Mouse (Mus musculus) neural tube, embryonic 11.5 days (tissue): ENCODE measurements around the gene Trmt2a. TPM values are rescaled to one million over a fixed set of nuclear protein-coding genes. Genes with fewer than 3 reads are reported as not detected.

ENCODE experiments used
- ATAC-seq: fragments of 200-750 bp; cut with Nextera tagmentation; 2 replicates; pipeline ENCODE4 v1.8.0; 2017; ENCODE audit warnings: moderate number of reproducible peaks, mild to moderate bottlenecking, moderate TSS enrichment, moderate library complexity; ENCODE audit not compliant: insufficient read depth, low FRiP score, low TSS enrichment
- DNase-seq: peaks from one replicate; pipeline ENCODE4 v3.0.0-alpha.2; 2015; ENCODE audit warnings: low spot score
- H3K27ac ChIP-seq: fragments of 300-500 bp; sonication (generic); 2 replicates; pipeline ENCODE4 v1.5.1; 2014; ENCODE audit warnings: low read depth, mild to moderate bottlenecking, low read length
- H3K27me3 ChIP-seq: fragments of 300-500 bp; sonication (generic); 2 replicates; pipeline ENCODE4 v1.6.1; 2014; ENCODE audit warnings: mild to moderate bottlenecking, low read length, mixed read lengths; ENCODE audit not compliant: control insufficient read depth, insufficient read depth
- H3K36me3 ChIP-seq: fragments of 300-500 bp; sonication (generic); 2 replicates; pipeline ENCODE4 v1.6.1; 2014; ENCODE audit warnings: mild to moderate bottlenecking, low read length, moderate library complexity, mixed read lengths; ENCODE audit not compliant: control insufficient read depth, insufficient read depth
- H3K4me1 ChIP-seq: fragments of 300-500 bp; sonication (generic); 2 replicates; pipeline ENCODE4 v1.6.1; 2014; ENCODE audit warnings: low read length, mixed read lengths; ENCODE audit not compliant: control insufficient read depth, insufficient read depth
- H3K4me2 ChIP-seq: fragments of 300-500 bp; sonication (generic); 2 replicates; pipeline ENCODE4 v1.6.1; 2014; ENCODE audit warnings: low read depth, mild to moderate bottlenecking, moderate library complexity
- H3K4me3 ChIP-seq: fragments of 300-500 bp; sonication (generic); 2 replicates; pipeline ENCODE4 v1.5.1; 2014; ENCODE audit warnings: low read depth, low read length
- H3K9ac ChIP-seq: fragments of 300-500 bp; sonication (generic); 2 replicates; pipeline ENCODE4 v1.6.1; 2014; ENCODE audit warnings: mild to moderate bottlenecking, low read length
- H3K9me3 ChIP-seq: fragments of 300-500 bp; sonication (generic); 2 replicates; pipeline ENCODE4 v1.6.1; 2016; ENCODE audit warnings: low read length; ENCODE audit not compliant: control insufficient read depth
- WGBS: fragments of 180-500 bp; shearing (Covaris S2); extraction: QIAGEN DNeasy Blood & Tissue Kit; methylation state at CpG from one replicate; pipeline ENCODE4 v1.1.7; 2014; 5-methylcytosine and 5-hydroxymethylcytosine counted together
- polyA plus RNA-seq: library from polyadenylated mRNA; unstranded; fragments of >200 nt; fragmentation: Nextera tagmentation; extraction: Ambion mirVana; gene quantifications from 2 replicates; pipeline ENCODE4 v1.2.1, GENCODE M21; 2014

Gene Trmt2a
- 92.9 and 93.9 TPM in 2 replicates for polyA plus RNA-seq

DNA sequence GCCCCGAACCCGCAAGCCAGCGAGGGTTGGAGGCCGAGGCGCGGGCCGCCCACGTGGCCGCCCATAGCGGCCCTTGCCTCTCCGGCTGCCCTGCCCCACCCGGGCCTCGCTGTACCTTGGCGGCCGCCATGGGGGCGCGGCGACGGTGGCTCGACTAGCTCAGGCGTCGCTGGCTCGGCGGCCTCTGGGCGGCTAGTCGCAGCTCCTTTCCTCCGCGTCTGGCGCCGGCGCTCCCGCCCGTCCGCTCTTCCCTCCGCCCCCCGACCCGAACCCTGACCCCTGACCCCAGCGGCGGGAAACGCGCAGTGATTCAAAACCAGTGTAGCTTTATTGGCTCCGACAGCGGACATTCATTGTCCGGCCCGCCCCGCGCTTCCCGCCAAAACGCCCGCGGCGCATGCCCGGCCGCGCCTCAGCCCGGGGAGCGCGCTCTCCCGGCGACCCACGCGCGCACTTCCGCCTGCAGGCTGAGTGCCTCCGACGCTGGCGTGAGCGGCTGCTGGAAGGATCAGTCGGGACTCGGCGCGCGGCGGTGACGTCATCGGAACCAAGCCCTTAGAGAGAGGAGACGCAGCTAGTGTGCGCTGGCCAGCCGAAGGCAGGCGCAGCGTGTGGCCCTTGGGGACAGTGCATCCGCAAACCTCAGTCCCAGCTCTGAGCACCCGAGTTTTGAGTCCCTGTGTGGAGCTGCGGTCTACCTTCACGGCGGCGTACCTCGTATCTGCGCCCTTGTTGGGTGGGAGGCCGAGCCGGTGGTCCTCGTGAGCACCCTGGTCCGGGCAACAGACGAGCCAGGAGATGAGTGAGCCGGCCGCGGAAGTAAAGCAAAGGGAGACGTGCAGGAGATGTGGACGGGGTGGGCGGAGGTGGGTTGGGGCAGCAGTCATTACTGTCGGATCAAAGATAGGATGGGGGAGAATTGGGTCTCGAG, at the start of gene Trmt2a, which contains the start of gene Ranbp1:
TSS of gene Trmt2a (plus strand) at position 247 of the 931 bp plus-strand sequence.
TSS of gene Ranbp1 (minus strand) at position 300 of the 931 bp plus-strand sequence.
- peak within 1 kb of the TSS; percentile 88 for H3K4me2 ChIP-seq
- H3K9ac ChIP-seq = peak within 1 kb of the TSS; percentile 94
- peaks cover 27% of the 10 kb centered on the region for H3K36me3 ChIP-seq
- H3K27ac ChIP-seq = peak within 1 kb of the TSS; percentile 89
- no peaks in the 10 kb centered on the region for H3K27me3 ChIP-seq
- peak within 1 kb of the TSS; percentile 91 for H3K4me3 ChIP-seq
- peak; percentile 99 for DNase-seq
- ATAC-seq = peak; percentile 95
- H3K9me3 ChIP-seq = no peaks in the 10 kb centered on the region
- WGBS = 0% methylated on average over 87 of the region's 102 CpGs
- H3K4me1 ChIP-seq = peaks cover 23% of the 10 kb centered on the region

- Histone ChIP-seq H3K4me2 (no peak overlapping the region), H3K27ac (no peak overlapping the region), H3K9me3 (no peaks in the 10 kb centered on the region), H3K9ac (no peak overlapping the region), H3K4me3 (no peak overlapping the region), H3K4me1 (peaks cover 28% of the 10 kb centered on the region), H3K27me3 (no peaks in the 10 kb centered on the region), H3K36me3 (no peaks in the 10 kb centered on the region)
- no peak for DNase-seq
- no peak for ATAC-seq
- 88% methylated on average over 2 of the region's 2 CpGs for WGBS
Observed at GRCm38 (mm10) chr16:18200062-18200461, 48.4 kb upstream of the Trmt2a start.

DNA sequence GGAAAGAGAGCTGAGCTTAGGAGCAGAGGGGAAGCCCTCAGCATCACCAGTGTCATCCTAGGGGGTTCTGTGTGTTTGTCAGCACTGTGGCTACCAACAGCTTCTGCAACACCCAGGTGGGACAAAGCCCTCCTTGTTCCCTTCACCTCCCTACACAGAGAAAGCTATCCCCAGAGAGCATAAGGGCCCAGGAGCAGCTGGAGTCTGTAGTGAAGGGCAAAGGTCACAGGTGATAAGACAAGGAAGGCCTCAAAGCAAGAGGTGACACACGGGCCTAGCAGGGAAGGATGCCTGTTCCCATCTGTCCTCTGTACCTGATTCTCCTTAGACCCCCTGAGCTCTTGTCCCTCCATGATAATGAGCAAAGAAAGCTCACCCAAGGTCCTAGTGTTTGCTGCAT, 46.9 kb upstream of the Trmt2a start:
- Histone ChIP-seq H3K27ac (no peak overlapping the region), H3K27me3 (no peaks in the 10 kb centered on the region), H3K36me3 (no peaks in the 10 kb centered on the region), H3K4me2 (no peak overlapping the region), H3K9ac (no peak overlapping the region), H3K9me3 (no peaks in the 10 kb centered on the region), H3K4me3 (no peak overlapping the region), H3K4me1 (peaks cover 24% of the 10 kb centered on the region)
- WGBS = 50% methylated on average over 1 of the region's 1 CpGs
- ATAC-seq = no peak
- no peak for DNase-seq

DNA sequence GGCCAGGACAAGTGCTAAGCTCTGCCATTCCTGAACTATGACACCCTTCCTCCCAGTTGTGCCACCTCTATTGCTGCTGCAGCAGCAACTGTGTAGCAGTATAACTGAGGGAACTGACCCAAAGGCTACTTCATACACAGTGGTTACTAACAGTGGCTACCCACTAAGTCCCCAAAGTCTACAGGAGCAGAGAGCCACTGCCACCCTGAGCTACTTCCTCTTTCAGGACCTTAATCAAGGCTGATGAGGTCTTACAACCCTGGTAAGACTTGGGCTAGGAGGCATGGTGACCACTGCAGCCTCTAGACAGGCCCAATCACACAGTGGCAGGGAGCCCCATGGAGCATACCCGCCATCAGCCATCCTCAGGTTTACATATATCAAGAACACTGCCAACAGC, 46.4 kb upstream of the Trmt2a start:
- ATAC-seq = no peak
- Histone ChIP-seq H3K27ac (no peak overlapping the region), H3K4me3 (no peak overlapping the region), H3K4me2 (no peak overlapping the region), H3K9me3 (no peaks in the 10 kb centered on the region), H3K36me3 (no peaks in the 10 kb centered on the region), H3K4me1 (peaks cover 24% of the 10 kb centered on the region), H3K9ac (no peak overlapping the region), H3K27me3 (no peaks in the 10 kb centered on the region)
- no peak for DNase-seq
- WGBS = 85% methylated on average over 1 of the region's 1 CpGs

DNA sequence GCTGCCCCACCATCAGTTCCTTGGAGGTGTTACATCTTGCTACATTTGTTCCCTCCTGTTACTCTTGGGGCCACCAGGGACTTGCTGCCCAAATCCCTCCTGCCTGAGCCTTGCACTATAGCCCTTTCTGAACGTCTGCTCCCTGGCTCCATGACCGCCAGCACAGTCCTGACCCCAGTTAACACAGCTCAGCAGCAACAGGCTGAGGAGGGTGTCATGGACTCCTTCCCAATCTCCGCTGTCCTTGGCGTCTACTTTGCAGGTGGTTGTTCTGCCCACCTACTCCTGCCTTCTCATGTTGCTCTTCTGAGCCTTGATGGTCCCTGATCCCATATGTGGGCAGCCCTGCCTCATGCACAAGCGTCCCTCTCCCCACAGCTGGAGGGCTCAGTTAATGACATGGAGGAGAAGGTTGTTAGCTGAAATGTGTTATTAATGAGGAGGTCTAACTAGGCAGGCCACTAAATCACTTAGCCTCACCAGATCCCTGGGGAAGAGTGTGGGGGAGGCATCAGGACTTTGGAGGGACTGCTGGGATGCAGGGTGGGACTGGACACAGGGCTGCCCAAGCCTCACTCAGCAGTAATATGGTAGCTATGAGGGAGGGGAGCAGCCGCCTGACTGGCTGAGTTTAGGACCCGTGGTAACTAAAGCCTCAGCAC, 44.9 kb upstream of the Trmt2a start:
- H3K36me3 ChIP-seq = no peaks in the 10 kb centered on the region
- peaks cover 13% of the 10 kb centered on the region for H3K4me1 ChIP-seq
- H3K9ac ChIP-seq = no peak overlapping the region
- H3K4me2 ChIP-seq = no peak overlapping the region
- ATAC-seq (peak; percentile 30; the same call in 1 of the 2 replicates), DNase-seq (no peak)
- H3K27ac ChIP-seq = no peak overlapping the region
- no peaks in the 10 kb centered on the region for H3K27me3 ChIP-seq
- no peak overlapping the region for H3K4me3 ChIP-seq
- 48% methylated on average over 7 of the region's 7 CpGs for WGBS
- H3K9me3 ChIP-seq = no peaks in the 10 kb centered on the region

GRCm38 (mm10) chr16:18210701-18211416, 37.6 kb upstream of the Trmt2a start:
- Histone ChIP-seq H3K4me2 (no peak overlapping the region), H3K27me3 (no peaks in the 10 kb centered on the region), H3K9ac (no peak overlapping the region), H3K4me3 (no peak overlapping the region), H3K4me1 (peaks cover 13% of the 10 kb centered on the region), H3K27ac (no peak overlapping the region), H3K9me3 (no peaks in the 10 kb centered on the region), H3K36me3 (no peaks in the 10 kb centered on the region)
- DNase-seq (peak; percentile 69), ATAC-seq (no peak)
- 22% methylated on average over 7 of the region's 8 CpGs for WGBS

DNA sequence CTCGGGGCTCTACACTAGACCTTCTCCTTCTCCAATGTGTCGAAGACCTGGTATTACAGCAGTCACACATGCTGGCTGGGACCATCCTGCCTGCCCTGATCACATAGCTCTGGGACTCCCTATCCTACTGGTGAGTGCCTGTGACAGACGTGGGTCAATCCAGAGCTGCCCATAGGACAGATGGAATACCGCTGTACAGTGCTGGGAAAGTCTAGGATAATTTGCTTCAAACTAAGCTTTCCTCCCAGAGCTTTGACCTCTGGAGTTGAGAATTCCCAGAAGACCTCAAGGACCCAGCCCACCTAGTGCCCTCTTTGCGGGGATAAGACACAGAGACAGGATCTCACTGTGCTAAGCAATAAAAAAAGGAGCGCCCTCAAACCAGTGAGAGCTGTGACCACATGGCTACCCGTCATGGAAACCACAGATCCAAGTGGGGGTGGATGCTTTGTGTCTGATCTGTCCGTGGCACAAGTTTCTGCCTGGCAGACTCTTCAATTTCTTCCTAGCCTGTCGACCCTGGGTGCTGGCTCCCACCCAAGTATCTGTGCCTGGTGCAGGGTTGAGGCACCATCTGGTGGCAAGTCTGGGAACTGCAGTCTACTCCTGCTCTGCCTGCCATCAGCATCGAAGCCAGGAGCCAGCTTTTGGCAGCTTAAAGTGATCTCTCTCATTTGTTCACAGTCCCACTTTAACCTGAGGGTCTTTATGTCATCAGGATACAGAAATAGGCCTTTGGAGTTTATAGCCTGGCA, 36.9 kb upstream of the Trmt2a start:
- H3K9ac ChIP-seq = no peak overlapping the region

DNA sequence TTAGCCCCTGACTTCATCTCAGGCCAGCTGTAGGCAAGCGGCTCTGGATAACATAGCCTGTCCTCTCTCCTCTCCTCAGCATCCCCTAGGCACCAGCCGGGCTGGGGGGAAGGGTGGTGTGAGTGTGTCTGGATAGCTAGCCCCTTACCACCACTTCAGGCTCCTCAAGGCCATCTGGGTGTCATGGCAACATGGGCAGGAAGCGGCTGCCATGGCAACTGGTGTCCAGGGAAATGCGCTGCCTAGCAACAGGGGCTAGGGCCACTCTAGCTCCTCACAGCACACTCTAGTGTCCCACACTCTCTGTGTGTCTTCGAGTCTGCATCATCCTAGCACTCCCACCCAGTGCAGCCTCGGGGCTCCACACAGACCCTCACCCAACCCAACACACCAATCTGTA, 34.8 kb upstream of the Trmt2a start:
- H3K4me3 ChIP-seq = no peak overlapping the region
- no peaks in the 10 kb centered on the region for H3K27me3 ChIP-seq
- no peaks in the 10 kb centered on the region for H3K9me3 ChIP-seq
- ATAC-seq = peak; percentile 89
- WGBS = 34% methylated on average over 6 of the region's 6 CpGs
- peak overlapping the region; percentile 66 for H3K27ac ChIP-seq
- H3K4me2 ChIP-seq = peak overlapping the region; percentile 30
- DNase-seq = peak; percentile 94
- H3K4me1 ChIP-seq = peaks cover 13% of the 10 kb centered on the region
- no peaks in the 10 kb centered on the region for H3K36me3 ChIP-seq
- H3K9ac ChIP-seq = peak overlapping the region; percentile 10; the same call in 1 of the 2 replicates

More for the DNA sequence above, 36.9 kb upstream of the Trmt2a start:
- Histone ChIP-seq H3K4me1 (peaks cover 13% of the 10 kb centered on the region), H3K4me2 (no peak overlapping the region), H3K9me3 (no peaks in the 10 kb centered on the region), H3K36me3 (no peaks in the 10 kb centered on the region), H3K27me3 (no peaks in the 10 kb centered on the region), H3K27ac (no peak overlapping the region), H3K4me3 (no peak overlapping the region)
- peak; percentile 25; the same call in 1 of the 2 replicates for ATAC-seq
- WGBS = 50% methylated on average over 10 of the region's 10 CpGs
- peak; percentile 92 for DNase-seq
